Mouse (Mus musculus) 416B (cell line): ENCODE measurements around the gene Plekha8.

Source experiments
- DNase-seq: peaks from one replicate; pipeline ENCODE4 v3.0.0; 2011; ENCODE audit warnings: low read depth

Gene Plekha8

DNA sequence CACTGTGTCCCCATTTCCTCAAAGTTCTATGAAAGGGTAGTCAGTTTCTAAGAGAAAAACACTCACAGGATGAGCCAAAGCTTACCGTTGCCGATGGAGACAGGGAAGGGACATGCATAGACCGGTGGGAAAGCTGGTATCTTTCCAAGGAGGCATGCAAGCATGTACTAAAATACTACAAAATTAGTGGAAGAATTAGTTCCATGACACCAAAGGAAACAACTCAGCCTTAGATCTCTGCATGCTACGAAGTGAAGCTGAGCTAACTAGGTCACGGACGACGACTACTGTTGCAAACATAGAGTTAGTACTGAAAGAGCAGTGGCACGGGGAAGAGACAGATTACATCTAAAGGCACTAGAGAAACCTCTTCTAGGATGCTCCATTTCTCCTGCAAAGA, 8.0 kb upstream of the Plekha8 start:
- DNase-seq: no peak

- no peak for DNase-seq
Observed at GRCm38 (mm10) chr6:54587683-54588082, 7.2 kb upstream of the Plekha8 start.

DNA sequence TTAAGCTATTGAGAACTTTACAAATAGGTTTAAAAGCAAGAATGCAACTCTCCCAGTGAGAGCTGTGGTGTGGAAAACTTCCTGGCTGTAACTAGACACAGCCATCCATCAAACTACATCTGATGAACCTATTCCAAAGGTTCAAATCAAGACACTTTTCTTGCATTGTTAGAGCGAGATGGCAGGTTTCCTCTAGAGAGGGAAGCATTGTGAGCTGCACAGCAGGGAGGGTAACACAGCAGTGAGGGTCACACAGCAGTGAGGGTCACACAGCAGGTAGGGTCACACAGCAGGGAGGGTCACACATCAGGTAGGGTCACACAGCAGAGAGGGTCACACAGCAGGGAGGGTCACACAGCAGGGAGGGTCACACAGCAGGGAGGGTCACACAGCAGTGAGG, 6.7 kb upstream of the Plekha8 start:
- no peak for DNase-seq

DNA sequence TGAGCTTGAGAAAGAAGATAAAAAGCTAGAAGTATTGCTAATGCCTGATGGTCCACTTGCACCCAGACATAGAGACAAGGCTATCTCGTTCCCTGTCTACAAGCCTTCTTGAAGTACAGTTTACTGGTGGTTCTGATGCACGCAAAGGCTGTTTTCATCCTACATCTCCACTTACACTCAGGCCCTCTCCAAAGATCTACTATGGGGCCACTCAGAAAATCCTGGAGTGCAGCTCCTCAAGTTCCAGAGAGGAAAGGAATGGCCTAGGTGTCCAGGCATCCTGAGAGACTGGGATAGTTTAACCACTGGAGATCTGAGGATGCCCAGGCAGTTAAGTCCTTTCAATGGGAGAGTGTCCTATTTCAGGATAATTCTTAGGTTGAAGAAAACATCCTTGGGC, 4.2 kb upstream of the Plekha8 start:
- no peak for DNase-seq

DNA sequence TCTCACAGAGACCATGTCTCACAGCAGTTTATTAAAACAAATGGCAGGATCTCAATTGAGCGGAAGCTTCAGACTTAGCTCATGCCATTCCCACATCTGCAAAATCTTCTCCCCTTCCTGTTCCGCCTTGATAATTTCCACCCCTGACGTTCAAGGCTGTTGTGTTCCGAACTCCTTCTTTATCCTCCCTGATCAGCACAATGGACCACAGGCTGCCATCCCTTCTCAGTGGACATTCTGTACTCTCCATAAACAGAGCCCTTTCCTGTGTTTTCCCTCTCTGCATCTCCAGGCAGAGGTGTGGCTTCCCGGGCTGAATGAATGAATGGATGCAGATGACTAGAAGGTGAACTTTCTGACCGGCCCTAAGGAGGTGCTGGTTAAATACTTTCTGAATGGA, 3.1 kb upstream of the Plekha8 start:
- DNase-seq: no peak

- no peak for DNase-seq
Observed at GRCm38 (mm10) chr6:54592938-54593535, 1.9 kb upstream of the Plekha8 start.

DNA sequence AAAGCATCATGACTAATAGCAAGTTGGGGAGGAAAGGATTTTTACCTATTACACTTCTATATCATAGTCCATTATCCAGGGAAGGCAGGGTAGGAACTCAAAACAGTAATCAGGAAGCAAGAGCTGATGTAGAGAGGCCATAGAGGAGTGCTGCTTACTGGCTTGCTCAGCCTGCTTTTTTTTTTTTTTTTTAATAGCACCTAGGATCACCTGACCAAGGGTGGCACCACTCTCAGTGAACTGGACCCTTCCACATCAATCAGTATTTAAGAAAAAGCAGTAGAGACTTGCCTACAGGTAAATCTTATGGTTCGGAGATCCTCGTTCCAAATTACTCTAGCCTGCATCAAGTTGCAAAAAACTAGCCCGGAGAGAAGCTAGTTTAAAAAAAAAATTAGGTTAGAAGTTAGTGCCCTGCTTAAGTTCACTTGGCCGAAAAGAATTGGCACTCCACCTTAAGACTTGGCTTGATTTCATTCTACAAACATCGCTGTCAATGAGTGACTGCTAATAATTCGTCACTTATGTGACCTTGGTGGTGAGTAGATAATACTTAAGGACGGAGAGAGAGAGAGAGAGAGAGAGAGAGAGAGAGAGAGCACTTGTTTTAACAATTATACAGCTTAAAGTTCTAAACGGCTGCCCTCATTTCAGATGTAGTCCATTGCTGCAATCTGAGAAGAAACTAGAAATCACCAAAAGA, 994 bp upstream of the Plekha8 start:
- DNase-seq: no peak

GRCm38 (mm10) chr6:54595330-54595878, 493 bp downstream of the Plekha8 start:
- no peak for DNase-seq

DNA sequence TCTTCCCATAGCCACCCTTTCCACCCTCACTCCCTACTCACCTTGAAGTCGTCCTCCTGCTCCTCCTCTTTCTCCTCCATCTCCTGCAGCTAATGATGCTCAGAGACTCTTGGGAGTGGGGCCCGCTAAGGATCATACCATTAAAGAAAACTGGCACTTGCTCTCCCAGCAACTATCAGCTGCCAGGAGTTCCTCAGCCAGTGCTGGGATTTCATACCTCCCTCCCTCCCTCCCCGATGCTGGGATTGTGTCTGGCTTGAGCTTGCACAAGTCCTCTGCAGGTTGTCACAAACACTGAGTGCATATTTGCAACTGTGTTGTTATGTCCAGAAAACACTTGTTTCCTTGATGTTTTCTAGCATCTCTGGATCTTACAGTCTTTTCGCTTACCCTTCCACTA, 2.3 kb downstream of the Plekha8 start, which contains the start of gene Fkbp14:
Gene Fkbp14 (minus strand): TSS at position 101 of the 400 bp plus-strand sequence.
- no peak for DNase-seq

- DNase-seq: no peak
Observed at GRCm38 (mm10) chr6:54597711-54598110, 2.8 kb downstream of the Plekha8 start.

- DNase-seq: no peak
Observed at GRCm38 (mm10) chr6:54600681-54601347, 5.9 kb downstream of the Plekha8 start.

- no peak for DNase-seq
Observed at GRCm38 (mm10) chr6:54602891-54603290, 8.0 kb downstream of the Plekha8 start.

- no peak for DNase-seq
Observed at GRCm38 (mm10) chr6:54604001-54604715, 9.2 kb downstream of the Plekha8 start.

- no peak for DNase-seq
Observed at GRCm38 (mm10) chr6:54606241-54606640, 11.3 kb downstream of the Plekha8 start.

DNA sequence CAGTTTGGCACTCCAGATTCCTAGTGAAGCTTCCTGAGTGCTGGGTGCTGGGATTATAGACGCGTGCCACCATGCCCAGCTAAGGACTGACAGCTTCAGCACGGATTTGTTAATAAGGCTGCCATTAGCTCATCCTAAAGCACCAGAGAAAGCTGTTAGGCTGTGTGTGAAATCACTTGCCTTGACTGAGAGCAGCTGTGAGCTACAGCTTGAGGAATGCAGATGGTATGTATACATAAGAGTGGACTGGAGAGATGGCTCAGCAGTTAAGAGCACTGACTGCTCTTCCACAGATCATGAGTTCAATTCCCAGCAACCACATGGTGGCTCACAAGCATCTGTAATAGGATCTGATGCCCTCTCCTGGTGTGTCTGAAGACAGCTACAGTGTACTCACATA, 22.5 kb downstream of the Plekha8 start:
- no peak for DNase-seq

DNA sequence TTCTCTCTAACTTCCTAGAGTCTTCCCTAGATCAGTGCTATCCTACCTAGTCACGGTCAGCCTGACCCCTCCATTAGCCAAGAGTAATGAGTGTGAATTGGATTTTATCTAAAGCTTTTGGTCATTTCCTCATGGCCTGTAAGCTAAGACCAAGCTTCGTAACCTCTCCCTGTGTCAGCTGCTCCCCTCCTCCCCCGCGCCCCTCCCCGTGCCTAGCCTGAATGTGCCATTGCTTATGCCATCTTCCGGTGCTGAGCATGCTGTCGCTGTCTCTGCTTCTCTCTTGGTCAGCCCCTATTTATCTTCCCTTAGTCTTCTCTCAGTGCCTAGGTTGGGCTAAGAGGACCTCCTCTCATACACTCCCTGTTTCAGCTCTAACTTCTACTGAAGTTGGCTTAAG, 24.6 kb downstream of the Plekha8 start:
- DNase-seq: no peak

- DNase-seq: no peak
Observed at GRCm38 (mm10) chr6:54620357-54620756, 25.4 kb downstream of the Plekha8 start.

DNA sequence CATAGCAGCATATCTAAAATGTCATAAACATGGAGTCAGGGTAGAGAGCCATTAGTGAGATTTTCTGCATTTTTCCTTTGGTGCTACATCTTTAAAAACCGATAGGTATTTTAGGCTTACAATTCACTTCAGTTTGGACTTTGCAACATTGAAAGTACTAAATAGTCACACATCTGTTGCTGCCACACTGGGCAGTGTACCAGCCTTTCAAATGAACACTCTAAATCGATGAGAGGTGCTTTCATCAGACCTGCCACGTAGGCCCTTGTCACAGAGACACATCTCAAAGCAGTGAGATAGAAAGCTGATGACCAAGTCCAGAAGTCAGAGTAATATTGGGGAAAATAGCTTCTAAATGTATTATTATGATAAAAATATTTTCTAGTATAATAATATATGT, 33.5 kb downstream of the Plekha8 start:
- DNase-seq: no peak

DNA sequence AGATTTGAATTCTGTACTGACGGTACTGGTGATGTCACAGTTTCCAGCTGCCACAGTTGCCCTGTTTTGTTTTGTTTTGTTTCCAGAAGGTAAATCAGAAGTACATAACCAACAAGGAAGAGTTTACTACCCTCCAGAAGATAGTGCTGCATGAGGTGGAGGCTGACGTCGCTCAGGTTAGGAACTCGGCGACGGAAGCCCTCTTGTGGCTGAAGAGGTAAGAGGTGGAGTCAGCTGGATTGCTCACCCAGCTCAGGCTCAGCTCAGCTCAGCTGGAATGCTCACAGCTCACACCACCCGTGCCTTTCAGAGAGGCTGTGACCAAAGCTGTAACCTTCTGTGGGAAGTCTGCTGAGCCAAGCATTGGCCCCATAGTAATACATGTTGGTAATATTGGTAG, 34.8 kb downstream of the Plekha8 start:
- DNase-seq: peak; percentile 2

GRCm38 (mm10) chr6:54631462-54631861, 36.6 kb downstream of the Plekha8 start:
- DNase-seq: peak; percentile 3

GRCm38 (mm10) chr6:54639877-54640276, 45.0 kb downstream of the Plekha8 start:
- DNase-seq: no peak

GRCm38 (mm10) chr6:54641953-54642352, 47.0 kb downstream of the Plekha8 start:
- no peak for DNase-seq
